Mouse (Mus musculus): ENCODE measurements at regions not wholly inside any gene's neighbourhood (a gene's known extent, or its start where the extent isn't known, plus 50 kb on each side); places are given as distances from the start of the nearest gene placed in this dataset.

- TF ChIP-seq POLR2AphosphoS2 (IDR thresholded peaks at IDR 0.05; ENCODE audit: insufficient read length, low read depth) (no peak), MYOG (IDR thresholded peaks at IDR 0.05; ENCODE audit: control insufficient read depth in 1 of 3, insufficient read depth in 1 of 3, insufficient read length in 2 of 3, low read depth in 2 of 3) (no peak), MAX (IDR thresholded peaks at IDR 0.05; ENCODE audit: low read depth) (no peak), USF1 (IDR thresholded peaks at IDR 0.05; ENCODE audit: low read depth) (no peak), POLR2A (IDR thresholded peaks at IDR 0.05; ENCODE audit: insufficient read length, low read depth) (no peak), TCF12 (IDR thresholded peaks at IDR 0.05; ENCODE audit: insufficient read depth, poor library complexity, severe bottlenecking) (no peak), REST (IDR thresholded peaks at IDR 0.05; ENCODE audit: insufficient read depth, insufficient read length) (no peak), CEBPB (IDR thresholded peaks at IDR 0.05; ENCODE audit: insufficient read depth, poor library complexity, severe bottlenecking) (no peak), TCF3 (IDR thresholded peaks at IDR 0.05; ENCODE audit: insufficient read length, low read depth) (no peak), MYOD1 (IDR thresholded peaks at IDR 0.05; ENCODE audit: control insufficient read depth in 1 of 3, insufficient read length in 2 of 3, low read depth in 2 of 3) (no peak), SRF (IDR thresholded peaks at IDR 0.05; ENCODE audit: control insufficient read depth, insufficient read length, low read depth) (no peak)
These were observed 574.6 kb downstream of the Bckdhb start for GRCm38 (mm10) chr9:84499507-84499906.

All from myocyte (in vitro differentiated cells).